19 mouse cellular contexts compared by ENCODE assay signal in the genomic region with DNA sequence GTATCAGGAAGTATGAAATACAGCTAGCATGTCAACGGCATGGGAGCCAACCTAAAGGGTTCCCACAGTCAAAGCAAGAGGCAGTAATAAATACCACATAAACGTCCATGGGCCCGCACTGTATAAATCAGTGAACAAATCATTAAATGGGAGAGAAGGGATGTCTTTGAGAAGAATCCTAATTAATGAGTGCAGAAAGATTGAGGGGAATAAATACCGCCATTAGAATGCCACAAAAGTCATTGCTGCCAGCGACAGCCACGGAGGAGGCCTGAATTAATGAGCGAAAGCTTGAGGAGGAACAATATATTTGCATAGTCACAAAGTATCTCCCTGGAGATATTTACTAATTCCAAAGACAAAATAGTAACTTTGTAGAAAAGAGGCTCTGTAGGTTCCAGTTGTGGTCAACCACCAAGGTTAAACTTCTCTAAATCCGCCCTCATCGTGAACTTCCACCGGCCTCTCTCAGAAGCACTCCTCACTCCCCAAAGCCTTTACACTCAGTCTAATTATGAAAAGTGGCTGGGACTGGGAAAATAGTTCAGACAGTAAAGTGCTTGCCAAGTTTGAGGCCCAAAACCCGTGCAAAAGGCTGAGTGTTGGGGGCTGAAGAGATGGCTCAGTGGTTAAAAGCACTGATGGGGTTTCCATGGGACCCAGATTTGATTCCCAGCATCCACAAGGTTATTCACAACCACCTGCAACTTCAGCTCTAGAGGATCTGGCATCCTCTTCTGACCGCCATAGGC.
DNase-seq lines count a peak whose midpoint lies in the region; ATAC-seq and TF ChIP-seq lines count a peak whose summit lies in the region.
"Had no signal": no experiment of that assay in that cellular context is flagged by ENCODE, and none has a peak within 500 bp of the region (broad histone marks: within the 10 kb centered on the region; RNA-seq: fewer than 3 reads in every experiment).

No protein-coding gene starts in this region.

- H3K36me3 ChIP-seq in forebrain, embryonic 16.5 days (ENCODE audit: control insufficient read depth, insufficient read depth), result no peaks in the 10 kb centered on the region
- no peaks in the 10 kb centered on the region for H3K36me3 ChIP-seq in forebrain, postnatal 0 days (ENCODE audit: insufficient read depth)
- H3K36me3 ChIP-seq: embryonic facial prominence, embryonic 12.5 days; heart, embryonic 13.5 days had no signal

- H3K4me2 ChIP-seq in forebrain, embryonic 16.5 days (ENCODE audit: low read length), result no peak overlapping the region
- H3K4me2 ChIP-seq in forebrain, postnatal 0 days (ENCODE audit: low read depth), result no peak overlapping the region
- H3K4me2 ChIP-seq: embryonic facial prominence, embryonic 12.5 days; heart, embryonic 13.5 days had no signal

- ATAC-seq in forebrain, embryonic 16.5 days, result peak; percentile 32; the same call in 1 of the 2 replicates
- no peak for ATAC-seq in forebrain, postnatal 0 days
- ATAC-seq: hindbrain, embryonic 16.5 days had no signal

- peaks cover 35% of the 10 kb centered on the region for H3K4me1 ChIP-seq in forebrain, embryonic 16.5 days (replicated peaks; ENCODE audit: control insufficient read depth, insufficient read depth, low read length)
- peaks cover 9% of the 10 kb centered on the region for H3K4me1 ChIP-seq in forebrain, postnatal 0 days (ENCODE audit: insufficient read depth)
- H3K4me1 ChIP-seq: embryonic facial prominence, embryonic 12.5 days had no signal

- no peak for TF ChIP-seq POLR2A in brain, embryonic 14.5 days (IDR thresholded peaks at IDR 0.05; ENCODE audit: borderline replicate concordance, extremely low read depth, insufficient read depth, insufficient read length, poor library complexity, severe bottlenecking)

- H3K9me3 ChIP-seq in forebrain, embryonic 16.5 days (ENCODE audit: control insufficient read depth, low read length), result no peaks in the 10 kb centered on the region
- no peaks in the 10 kb centered on the region for H3K9me3 ChIP-seq in forebrain, postnatal 0 days (ENCODE audit: low read length)
- H3K9me3 ChIP-seq: embryonic facial prominence, embryonic 12.5 days; heart, embryonic 13.5 days had no signal

- H3K27me3 ChIP-seq in forebrain, embryonic 16.5 days (replicated peaks; ENCODE audit: control insufficient read depth, insufficient read depth, low read length), result no peaks in the 10 kb centered on the region
- no peaks in the 10 kb centered on the region for H3K27me3 ChIP-seq in forebrain, postnatal 0 days (ENCODE audit: insufficient read depth, low read length)
- H3K27me3 ChIP-seq: embryonic facial prominence, embryonic 12.5 days had no signal

- 24% methylated on average over 12 of the region's 12 CpGs for WGBS in forebrain, embryonic 16.5 days
- WGBS in forebrain, postnatal 0 days, result 25% methylated on average over 12 of the region's 12 CpGs

- DNase-seq in forebrain, postnatal 0 days, result no peak
- DNase-seq in layer of hippocampus, adult 2 months (ENCODE audit: low spot score in 2 of 2), result no peak
- DNase-seq in layer of hippocampus, postnatal 10 days (ENCODE audit: low spot score in 2 of 2), result no peak
- peak; percentile 33 for DNase-seq in Muller cell, postnatal 12 days (ENCODE audit: inconsistent ontology term)
- peak; percentile 77 for DNase-seq in brain, embryonic 14.5 days (ENCODE audit: low read depth)
- DNase-seq in right cerebral cortex, adult 18-20 months, result no peak
- DNase-seq: adrenal gland, adult 8-10 months; adrenal gland, postnatal 36 days; cerebellum, adult 11 months; cerebellum, adult 8-10 months; cerebellum, postnatal 14 days; gastrocnemius, postnatal 36 days; heart, adult 11 months; heart, postnatal 36 days; kidney, adult 11 months had no signal

- H3K9ac ChIP-seq in forebrain, embryonic 16.5 days (replicated peaks; ENCODE audit: low read depth, low read length), result no peak overlapping the region
- no peak overlapping the region for H3K9ac ChIP-seq in forebrain, postnatal 0 days
- H3K9ac ChIP-seq: embryonic facial prominence, embryonic 12.5 days; heart, embryonic 13.5 days had no signal

- H3K4me3 ChIP-seq in forebrain, embryonic 16.5 days (replicated peaks; ENCODE audit: low read length), result no peak overlapping the region
- H3K4me3 ChIP-seq in forebrain, postnatal 0 days (ENCODE audit: low read depth, low read length), result no peak overlapping the region
- H3K4me3 ChIP-seq in layer of hippocampus, adult 2 months, result no peak overlapping the region
- H3K4me3 ChIP-seq: embryonic facial prominence, embryonic 12.5 days; heart, embryonic 13.5 days had no signal

- TF ChIP-seq CTCF in forebrain, postnatal 0 days (IDR thresholded peaks at IDR 0.05; ENCODE audit: low read depth), result no peak
- no peak for TF ChIP-seq CTCF in layer of hippocampus, adult 2 months (conservative IDR thresholded peaks at IDR 0.05)
- TF ChIP-seq CTCF in brain, embryonic 14.5 days (IDR thresholded peaks at IDR 0.05; ENCODE audit: borderline replicate concordance, extremely low read depth, insufficient read depth, insufficient read length), result no peak

- no peak overlapping the region for H3K27ac ChIP-seq in forebrain, embryonic 16.5 days (ENCODE audit: low read length)
- H3K27ac ChIP-seq in forebrain, postnatal 0 days (ENCODE audit: low read depth, low read length), result no peak overlapping the region; the same call in 1 of the 2 replicates
- 0 out of 2 replicates have a peak overlapping the region, but pooled peaks have one; percentile 43 for H3K27ac ChIP-seq in layer of hippocampus, adult 2 months
- H3K27ac ChIP-seq: embryonic facial prominence, embryonic 12.5 days; heart, embryonic 13.5 days had no signal

Comparison
In these comparisons a context has a peak if more than half of its experiments do, and no peak if none do; other contexts are left out.
1. DNase-seq: peak in Muller cell, postnatal 12 days (single experiment) and brain, embryonic 14.5 days (single experiment); none in forebrain, postnatal 0 days (single experiment), layer of hippocampus, adult 2 months (0 of 2), layer of hippocampus, postnatal 10 days (0 of 2) and right cerebral cortex, adult 18-20 months (single experiment).